Mouse (Mus musculus) activated CD4-positive, CD25-positive, alpha-beta regulatory T cell, adult 4 months (primary cell): Measurements from ENCODE around the gene Kcnj10. TPM values are rescaled to one million over a fixed set of nuclear protein-coding genes. Genes with fewer than 3 reads are reported as not detected.

Experiments
- ATAC-seq: one replicate; pipeline ENCODE4 v1.8.0; 2017
- polyA plus RNA-seq, 2 experiments: library from polyadenylated mRNA; unstranded; fragments of 100-300 nt; shearing (Covaris generic); gene quantifications; one replicate each; pipeline ENCODE4 v1.2.1; 2017

The Kcnj10 gene
- polyA plus RNA-seq, 2 experiments from 2014 or later = 0.15 TPM; not detected in 1

DNA sequence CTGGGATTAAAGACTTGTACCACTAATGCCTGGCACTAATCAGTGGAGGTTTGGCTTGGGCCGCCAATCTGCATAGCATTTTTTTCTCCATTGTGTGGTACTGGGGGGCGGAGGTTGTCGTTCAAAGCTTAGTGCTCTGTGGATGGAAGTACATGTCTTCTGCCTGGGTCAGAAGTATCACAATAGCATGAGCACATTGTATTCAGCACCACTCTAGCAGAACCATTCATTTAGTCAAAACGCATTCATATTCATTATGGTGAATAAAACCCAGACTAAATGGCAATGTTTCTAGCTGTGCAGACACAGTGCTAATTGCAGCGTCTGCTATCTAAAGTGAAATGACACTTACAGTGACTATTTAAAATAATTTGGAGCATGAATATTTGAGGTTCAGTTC, 46.2 kb downstream of the Kcnj10 start:
- no peak for ATAC-seq

DNA sequence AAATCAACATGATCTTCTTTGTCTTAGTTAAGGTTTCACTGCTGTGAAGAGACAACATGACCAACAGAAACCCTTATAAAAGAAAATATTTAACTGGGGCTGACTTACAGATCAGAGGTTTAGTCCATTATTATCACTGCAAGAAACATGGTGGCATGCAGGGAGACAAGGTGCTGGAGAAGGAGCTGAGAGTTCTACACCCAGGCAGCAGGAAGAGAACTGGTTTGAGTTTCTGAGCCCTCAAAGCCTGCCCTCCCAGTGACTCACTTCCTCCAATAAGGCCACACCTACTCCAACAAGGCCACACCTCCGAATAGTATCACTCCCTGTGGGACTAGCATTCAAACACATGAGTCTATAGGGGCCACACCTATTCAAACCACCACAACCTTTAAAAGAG, 49.8 kb downstream of the Kcnj10 start:
- peak; percentile 61 for ATAC-seq

DNA sequence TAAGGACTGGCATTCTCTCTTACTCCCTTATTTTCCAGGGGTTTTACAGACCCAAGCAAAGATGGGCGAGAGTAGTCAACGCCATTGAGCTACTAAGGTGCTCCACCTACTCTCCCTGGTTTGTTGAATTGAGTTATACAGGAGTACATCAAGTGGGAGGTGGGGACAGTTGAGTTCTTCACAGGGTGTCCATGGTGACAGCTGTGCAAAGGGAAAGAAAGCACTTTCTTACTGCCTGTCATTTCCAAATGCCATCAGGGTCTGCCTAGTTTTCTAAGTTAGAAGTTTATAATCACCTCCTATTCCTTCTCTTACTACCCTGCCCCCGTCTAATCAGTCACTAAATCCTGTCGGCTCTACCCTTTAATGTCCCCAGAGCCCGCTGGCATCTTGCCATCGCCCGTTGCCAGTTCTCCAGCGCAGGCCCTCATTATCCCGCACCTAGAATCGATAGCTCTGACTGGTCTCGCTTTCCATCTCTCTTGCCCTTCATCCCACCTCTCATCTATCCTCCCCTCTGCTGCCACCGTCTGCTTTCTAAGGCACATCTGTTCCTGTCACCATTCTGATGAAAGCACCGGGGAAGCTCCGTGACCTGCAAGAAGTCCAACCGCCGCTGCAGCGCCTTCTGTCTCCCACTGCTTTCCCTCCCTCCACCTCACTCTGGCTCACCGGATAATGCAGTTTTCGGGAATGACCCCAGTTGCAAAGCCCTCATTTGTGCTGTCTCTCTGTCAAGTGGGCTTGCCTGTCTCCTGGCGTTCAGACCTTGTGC, 51.0 kb downstream of the Kcnj10 start:
- ATAC-seq = no peak

DNA sequence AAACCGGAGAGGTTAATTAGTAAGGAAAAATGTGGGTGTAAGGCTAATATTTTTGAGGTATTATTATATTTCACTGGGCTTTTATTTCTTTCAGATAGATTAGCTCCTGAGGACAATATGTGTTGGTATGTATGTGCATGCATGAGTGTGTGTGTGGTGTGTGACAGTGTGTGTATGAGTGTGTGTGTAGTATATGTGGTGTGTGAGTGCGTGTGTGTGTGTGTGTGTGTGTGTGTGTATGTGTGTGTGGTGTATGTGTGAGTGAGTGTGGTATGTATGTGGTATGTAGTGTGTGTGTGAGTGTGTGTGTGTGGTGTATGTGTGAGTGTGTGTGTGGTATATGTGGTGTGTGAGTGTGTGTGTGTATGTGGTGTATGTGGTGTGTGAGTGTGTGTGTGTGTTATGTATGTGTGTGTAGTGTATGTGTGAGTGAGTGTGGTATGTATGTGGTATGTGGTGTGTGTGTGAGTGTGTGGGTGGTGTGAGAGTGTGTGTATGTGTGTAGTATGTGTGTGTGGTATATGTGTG, 51.7 kb downstream of the Kcnj10 start:
- ATAC-seq = no peak

DNA sequence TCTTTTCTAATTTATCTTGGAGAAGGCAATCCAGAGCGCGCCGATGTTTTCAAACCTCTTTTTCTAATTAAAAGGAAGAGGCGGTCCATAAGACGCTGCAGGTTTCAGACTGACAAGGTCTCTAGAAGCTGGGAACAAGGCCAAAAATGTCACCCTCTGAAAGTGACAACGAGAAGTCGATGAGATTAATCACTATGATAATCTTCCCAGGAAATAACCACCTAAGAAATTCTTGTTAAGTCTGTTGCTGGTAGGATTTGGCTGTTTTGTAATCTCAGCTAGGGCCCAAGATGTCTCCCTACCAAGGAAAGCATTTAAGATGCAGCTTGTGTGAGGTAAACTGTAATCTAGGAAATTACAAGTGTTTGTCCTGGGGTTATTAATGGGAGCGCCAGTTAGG, 52.7 kb downstream of the Kcnj10 start:
- ATAC-seq = no peak

DNA sequence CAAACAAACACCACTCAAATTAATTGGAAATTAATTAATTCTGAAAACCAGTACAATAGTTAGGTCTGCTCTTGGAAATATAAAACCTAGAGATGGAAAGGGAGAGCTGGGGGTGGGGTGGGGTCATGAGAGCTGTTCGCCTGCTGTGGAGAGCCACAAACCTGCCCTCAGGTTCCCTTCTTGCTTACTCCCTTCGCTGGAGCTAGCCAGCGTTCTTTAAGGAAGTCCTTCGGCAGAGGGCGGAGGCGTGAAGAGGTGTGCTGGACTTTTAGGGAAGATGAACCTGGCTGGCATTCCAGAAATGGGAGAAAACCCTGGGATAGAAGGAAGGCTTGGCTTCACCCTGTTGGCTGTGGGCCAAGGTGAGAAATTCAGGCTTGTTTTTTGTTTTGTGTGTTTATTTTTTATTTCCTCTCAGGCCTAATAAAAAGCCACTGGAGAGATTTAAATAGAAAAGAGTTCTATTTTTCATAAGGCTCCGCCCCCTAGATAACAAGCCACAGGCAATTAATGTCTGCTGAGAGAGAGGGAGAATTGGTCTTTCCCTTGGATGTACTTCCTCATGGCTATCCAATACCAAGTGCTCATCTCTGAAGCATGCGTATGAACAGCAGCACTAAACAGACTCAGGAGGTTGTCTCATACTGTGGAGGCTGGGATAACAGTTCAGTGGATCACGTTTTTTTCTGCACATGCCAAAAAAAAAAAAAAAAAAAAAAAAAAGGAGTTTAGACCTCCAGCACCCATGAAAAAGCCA, 56.2 kb downstream of the Kcnj10 start:
- ATAC-seq = no peak

DNA sequence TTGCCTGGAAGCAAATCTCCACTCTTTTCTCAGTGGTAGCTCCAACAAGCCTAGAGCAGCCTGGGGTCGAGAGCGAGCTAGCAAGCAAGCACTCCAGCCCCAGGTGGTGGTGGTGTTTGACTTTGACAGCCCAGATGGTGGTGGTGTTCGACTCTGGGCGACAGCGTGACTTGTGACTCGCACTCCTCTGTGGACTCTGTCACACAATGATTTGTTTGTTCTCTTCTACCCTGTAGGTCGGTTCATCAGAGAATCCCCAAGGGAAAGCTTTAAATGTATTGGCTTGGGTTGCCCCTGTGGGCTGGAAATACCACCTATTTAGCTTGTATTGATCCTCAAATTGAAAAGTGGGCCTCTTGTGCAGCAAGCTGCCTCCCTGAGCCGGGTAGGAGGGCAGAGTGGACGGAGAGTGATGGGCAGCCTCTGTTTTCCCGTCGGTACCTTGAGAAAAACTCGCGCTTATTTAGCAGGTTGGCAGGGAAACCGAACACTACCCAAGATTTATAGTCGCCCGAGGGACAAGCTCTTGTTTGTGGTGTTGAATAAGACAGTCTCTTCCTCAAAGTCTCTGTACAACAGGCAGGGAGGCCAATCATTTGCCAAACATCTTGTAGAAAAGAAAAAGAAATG, 65.2 kb downstream of the Kcnj10 start:
- no peak for ATAC-seq

DNA sequence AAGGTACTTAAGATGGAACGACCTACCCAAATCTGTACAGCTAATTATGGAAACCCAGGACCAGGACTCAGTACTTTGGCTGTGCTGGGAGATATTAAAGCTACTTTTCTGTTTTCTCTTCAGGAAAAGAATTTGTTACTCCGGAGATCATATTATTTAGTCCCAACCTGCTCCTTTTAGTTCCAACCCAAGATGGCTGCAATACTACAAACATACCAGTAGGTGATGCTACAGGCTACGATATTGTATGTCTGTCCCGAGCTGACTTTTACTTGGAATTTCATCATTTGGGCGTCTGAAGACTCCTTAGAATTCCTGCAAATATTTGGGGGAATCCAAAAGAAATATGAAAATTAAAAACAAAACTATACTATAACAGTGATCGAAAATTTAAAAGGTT, 68.0 kb downstream of the Kcnj10 start:
- ATAC-seq = no peak

DNA sequence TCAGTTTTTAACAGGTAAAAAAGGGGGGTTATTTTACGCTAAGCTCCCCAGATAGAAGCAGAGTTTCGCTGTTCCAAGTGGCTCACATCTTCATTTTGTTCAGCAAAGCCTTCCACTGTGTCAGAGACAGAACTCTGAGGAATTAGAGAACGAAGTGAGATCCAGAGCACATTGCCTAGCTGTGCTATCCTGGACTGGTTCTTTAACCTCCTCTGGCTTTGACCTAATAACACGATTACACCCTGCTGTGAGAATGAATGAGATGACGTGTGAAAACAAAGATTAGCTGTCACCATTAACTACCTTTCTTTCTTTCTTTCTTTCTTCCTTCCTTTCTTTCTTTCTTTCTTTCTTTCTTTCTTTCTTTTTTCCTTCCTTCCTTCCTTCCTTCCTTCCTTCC, 68.4 kb downstream of the Kcnj10 start:
- no peak for ATAC-seq

DNA sequence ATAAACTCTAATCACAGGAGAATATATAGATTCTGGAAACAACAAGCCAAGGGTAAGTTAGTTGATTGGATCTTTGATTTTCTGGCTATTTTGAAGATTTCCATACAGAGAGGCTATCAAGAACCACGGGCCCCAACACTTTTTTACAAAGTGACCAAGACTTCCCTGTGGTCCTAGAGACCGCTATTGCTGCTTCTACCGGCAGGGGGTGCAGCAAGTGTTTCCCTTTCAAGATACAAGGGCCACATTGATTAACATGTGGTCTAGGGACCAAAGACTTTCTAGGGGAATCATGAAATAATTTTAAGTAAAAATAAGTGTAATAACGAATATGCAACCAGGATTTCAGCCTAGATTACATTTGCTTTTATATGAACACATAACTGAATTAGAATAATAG, 69.8 kb downstream of the Kcnj10 start:
- no peak for ATAC-seq

DNA sequence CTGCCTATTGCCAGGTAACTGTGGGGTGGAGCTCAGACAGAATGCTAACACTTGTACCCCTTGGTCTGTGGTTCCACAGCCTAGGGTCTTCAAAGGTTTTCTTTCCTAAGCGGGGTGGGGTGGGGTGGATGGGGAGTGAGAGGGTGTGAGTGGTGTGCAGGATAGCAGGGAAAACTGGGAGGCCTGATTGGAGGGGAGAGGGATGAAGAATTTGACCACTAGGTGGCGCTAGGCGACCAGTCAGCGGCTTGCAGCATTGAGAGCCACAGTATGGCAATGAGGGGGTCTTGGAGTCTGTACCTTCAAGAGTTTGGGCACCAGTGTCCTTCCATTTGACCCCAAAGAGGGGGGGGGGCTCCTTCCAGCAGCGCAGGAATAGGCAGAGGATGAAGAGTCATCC, 71.2 kb downstream of the Kcnj10 start:
- ATAC-seq = no peak

DNA sequence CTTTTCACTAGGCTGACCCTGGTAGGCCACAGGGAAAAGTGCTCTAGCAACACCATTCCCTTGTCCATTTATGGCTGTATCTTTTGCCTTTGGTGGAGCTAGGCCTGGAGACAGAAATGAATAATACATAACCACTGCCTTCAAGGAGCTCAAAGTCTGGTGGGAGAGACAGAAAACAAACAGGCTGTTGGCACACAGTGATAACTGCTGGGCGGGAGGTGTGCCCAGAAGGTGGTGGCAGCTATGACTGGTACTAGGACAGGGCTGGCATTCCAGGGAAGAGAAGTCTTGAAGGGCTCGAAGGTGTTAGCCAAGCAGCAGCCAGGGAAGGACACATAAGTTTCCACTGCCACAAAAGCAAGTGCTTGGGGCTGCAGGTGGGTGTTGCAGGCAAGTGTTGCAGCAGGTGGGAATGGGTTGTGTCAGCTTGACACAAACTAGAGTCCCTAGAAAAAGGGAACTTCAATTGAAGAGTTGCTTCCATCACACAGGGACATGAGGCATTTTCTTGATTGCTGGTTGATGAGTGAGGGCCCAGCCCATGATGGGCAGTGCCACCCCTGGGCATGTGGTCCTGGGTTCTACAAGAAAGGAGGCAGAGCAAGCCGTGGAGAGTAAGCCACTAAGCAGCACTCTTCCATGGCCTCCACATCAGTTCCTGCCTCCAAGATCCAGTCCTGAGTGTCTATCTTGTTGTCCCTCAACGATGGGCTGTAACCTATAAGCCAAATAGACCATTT, 72.7 kb downstream of the Kcnj10 start:
- no peak for ATAC-seq

DNA sequence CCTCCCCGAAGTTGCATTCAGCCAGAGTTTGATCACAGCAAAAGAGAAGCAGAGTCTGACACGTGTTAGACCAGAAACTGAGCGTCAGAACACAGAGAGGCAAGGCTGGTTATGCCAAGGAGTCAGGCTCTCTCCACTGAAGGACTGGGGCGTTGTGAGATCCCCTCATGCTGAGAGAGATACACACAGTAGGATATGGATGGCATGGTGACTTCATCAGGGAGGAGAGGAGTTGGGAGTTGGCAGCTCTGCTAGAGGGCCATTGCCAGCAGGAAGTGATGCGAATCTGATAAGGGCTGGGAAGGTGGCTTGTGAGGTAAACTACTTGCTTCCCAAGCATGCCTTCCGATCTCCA, 73.2 kb downstream of the Kcnj10 start:
- no peak for ATAC-seq

DNA sequence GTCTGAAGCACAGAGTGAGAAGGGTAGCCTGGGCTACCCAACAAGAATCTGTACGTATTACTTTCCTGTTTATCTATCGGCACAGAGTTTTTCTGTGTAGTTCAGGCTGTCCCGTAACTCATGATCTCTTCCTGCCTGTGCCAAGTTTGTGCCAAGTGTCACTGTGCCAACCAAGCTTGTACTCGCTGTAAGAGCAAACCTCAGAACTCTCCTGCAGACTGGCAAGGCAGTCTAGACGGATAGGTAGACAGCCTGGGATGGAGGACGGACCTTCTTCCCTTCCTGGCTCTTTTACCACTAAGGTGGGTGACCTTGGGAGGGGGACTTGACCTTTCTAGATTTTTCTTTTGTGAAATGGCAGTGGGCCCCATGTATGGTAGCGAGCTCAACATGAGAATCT, 74.1 kb downstream of the Kcnj10 start:
- no peak for ATAC-seq

DNA sequence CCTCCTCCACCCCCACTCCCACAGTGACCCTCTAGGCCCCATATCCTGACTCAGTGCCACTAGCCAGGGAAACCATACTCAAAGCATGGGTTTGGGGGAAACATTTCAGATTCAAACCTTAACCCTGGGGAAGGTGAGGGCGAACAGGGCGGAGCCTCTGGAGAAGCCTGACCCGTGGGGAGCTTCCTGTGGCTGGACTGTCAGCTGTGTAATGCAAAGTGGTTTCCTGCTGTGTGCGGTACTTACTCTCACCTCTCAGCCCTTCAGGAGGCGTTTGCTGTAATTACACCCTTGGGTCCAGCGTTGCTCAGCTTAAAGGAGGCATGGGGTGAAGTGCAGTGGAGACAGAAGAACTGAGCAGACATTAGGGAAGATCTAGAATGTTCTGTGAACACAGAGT, 77.2 kb downstream of the Kcnj10 start:
- no peak for ATAC-seq

DNA sequence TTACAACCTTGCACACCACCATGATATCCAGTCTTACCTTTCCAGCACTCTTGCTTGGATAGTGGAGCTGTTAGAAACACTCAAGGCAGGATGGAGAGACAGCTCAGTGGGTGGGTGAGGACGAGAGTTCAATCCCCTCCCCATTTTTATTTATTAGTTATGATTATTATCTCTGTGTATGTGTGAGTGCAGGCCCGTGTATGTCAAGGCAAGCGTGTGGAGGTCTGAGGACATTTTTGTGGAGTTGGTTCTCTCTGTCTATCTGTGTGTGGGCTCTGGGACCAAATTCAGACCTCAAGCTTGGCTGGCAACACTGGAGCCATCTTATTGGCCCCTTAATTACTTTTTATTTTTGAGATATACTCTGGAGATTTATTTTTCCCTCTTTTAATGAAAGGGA, 77.6 kb downstream of the Kcnj10 start:
- no peak for ATAC-seq

DNA sequence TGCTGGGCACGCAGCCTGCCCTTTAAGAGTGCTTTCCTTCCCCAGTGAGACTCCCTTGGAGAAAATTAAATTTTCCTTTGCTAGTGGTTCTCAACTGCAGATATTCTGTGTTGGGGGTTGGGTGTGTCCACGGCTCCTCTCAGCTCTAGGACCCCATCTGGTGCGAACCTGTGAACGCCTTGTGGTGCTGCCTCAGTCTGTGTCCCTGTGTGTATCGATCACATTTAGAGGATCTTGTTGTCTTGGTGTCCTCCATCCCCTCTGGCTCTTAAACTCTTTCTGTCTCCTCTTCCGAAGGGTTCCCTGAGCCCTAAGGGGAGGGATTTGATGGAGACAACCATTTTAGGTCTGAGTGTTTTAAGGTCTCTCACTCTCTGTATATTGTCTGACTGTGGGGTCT, 79.2 kb downstream of the Kcnj10 start:
- no peak for ATAC-seq

DNA sequence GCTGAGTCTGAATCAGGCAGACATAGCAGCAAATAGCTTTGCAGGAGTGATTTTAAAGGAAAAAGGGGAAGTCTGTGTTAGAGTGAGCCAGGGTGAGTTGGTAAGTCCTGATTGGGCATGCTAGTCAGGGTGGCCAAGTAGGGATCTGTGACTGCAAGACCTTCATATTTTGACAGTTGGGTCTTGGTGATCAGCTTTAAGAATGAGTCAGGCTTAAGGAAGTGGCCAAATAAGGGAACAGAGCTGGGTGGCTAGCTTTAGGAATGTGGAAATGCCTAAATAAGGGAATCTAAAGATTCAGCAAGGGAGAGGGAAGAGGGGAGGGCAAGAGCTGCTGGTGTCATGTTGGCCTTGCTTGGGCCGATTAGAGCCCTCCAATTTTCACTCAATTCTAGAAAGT, 82.4 kb downstream of the Kcnj10 start:
- ATAC-seq = no peak

Other genes with a start within 250 kb of the Kcnj10 start
- 10 to 100 TPM; 68.1 to 70.7 TPM for gene Pex19, start 214.5 kb upstream of the Kcnj10 start, polyA plus RNA-seq
- gene Dcaf8, start 193.1 kb upstream of the Kcnj10 start, polyA plus RNA-seq = 10 to 100 TPM; 51.0 to 78.8 TPM
- 10 to 100 TPM; 42.0 to 43.1 TPM for gene Pea15a, start 134.4 kb upstream of the Kcnj10 start, polyA plus RNA-seq
- not detected for gene Casq1, start 121.3 kb upstream of the Kcnj10 start, polyA plus RNA-seq
- not detected for gene Atp1a4, start 82.8 kb upstream of the Kcnj10 start, polyA plus RNA-seq
- 1 to 10 TPM; 3.4 to 3.8 TPM for gene Igsf8, start 79.6 kb upstream of the Kcnj10 start, polyA plus RNA-seq
- gene Atp1a2, start 43.1 kb upstream of the Kcnj10 start, polyA plus RNA-seq = under 1 TPM; 0.08 to 0.12 TPM
- gene Kcnj9, start 11.9 kb upstream of the Kcnj10 start, polyA plus RNA-seq = under 1 TPM in 1 of 2 experiments, not detected in 1; 0.08 TPM
- 1 to 10 TPM; 5.6 to 7.3 TPM for gene Pigm, start 35.3 kb downstream of the Kcnj10 start, polyA plus RNA-seq
- under 1 TPM in 1 of 2 experiments, not detected in 1; 0.25 TPM for gene Slamf9, start 134.1 kb downstream of the Kcnj10 start, polyA plus RNA-seq
- not detected for gene Igsf9, start 140.6 kb downstream of the Kcnj10 start, polyA plus RNA-seq
- 100 to 1,000 TPM; 319 to 387 TPM for gene Tagln2, start 158.8 kb downstream of the Kcnj10 start, polyA plus RNA-seq
- under 1 TPM; 0.09 to 0.75 TPM for gene Cfap45, start 179.6 kb downstream of the Kcnj10 start, polyA plus RNA-seq
- not detected for gene Vsig8, start 214.7 kb downstream of the Kcnj10 start, polyA plus RNA-seq
- under 1 TPM in 1 of 2 experiments, not detected in 1; 0.29 TPM for gene Slamf8, start 249.4 kb downstream of the Kcnj10 start, polyA plus RNA-seq